Mouse (Mus musculus) urinary bladder, postnatal 10 days (tissue): ENCODE results near the gene Nupr1l.
"Not testable (repeated sequence)": the region's sequence is repeated elsewhere in the genome, so short reads cannot be mapped to it uniquely, and the experiment has no call there.

ENCODE experiments used
- DNase-seq: peaks from one replicate; pipeline ENCODE4 v3.0.0; 2022; ENCODE audit warnings: low spot score

Gene Nupr1l

GRCm38 (mm10) chr5:129918065-129918651 lies 9.8 kb downstream of the Nupr1l start:
- no peak for DNase-seq

DNA sequence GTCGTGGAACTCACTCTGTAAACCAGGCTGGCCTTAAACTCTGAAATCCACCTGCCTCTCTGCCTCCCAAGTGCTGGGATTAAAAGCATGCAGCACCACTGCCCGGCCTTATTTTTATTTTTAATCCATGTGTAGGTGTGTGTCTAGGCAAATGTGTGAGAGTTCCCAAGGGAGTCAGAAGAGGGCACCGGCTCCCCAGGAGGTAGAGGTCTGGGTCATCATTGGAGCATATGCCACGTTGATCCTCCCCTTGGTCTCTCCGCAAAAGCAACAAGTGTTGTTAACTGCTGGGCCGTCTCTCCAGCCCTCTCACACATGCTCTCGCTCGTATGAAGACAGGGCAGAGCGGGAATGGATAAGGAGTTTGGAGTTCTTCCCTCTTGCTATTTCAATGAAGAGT lies 10.4 kb downstream of the Nupr1l start:
- DNase-seq: no peak

DNA sequence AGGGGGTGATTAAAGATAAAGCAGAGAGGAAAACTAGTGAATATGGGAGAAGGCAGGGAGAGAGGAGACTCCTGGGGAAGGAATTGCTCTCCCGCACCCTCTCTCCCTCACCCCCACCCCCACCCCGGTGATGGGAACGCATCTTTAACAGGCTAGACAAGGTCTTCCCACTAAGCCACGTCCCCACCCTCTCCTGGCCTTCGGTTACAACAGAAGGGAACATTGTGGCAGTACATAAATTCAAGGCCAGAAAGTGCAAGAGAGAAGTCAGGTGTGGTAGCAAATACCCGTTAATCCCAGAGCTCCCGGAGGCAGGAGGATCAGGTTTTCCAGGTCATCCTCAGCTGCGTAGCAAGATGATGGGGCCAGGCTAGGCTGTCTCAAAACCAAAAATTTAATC lies 11.0 kb downstream of the Nupr1l start:
- DNase-seq: no peak

DNA sequence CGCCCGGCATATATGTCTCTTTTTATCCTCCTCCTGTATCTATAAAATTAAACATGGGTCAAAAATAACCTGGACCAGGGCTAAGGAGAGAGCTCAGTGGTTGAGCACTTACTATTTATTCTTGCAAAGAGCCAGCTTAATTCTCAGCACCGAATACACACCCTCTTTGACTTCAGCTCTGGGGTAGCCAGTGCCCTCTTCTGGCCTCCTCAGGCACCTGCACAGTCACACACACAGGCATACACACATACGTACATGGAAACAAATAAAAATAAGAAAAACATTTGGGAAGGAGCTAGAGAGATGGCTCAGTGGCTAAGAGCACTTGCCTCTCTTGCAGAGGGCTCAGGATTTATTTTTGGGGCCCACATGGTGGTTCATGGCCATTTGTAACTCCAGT lies 13.6 kb downstream of the Nupr1l start:
- no peak for DNase-seq

DNA sequence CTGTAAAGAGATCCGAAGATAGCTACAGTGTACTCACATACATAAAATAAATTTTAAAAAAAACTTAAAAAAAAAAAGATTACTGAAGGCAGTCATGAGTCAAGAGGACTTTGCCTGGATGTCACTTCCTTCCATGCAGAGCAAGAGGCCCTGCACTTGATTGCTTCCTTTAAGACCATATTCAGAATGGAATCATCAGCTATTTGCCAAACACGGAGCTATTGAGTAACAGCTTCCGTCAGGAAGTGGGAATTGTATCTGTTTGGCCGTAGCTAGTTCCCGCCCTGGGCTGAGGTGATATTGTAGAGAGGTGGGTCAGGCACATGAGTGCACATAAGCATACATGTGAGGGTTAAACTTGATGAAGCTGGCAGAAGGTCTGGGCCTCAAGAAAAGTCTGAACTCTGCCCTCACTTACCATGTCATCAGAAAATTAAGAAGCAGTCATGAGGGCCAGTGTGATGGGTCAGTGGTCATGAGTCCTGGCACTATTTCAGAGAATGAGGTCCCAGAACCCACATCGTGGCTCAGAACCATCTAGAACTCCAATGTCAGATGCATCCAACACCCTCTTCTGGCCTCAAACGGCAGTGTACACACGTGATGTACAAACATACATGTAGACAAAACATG lies 16.6 kb downstream of the Nupr1l start:
- no peak for DNase-seq

DNA sequence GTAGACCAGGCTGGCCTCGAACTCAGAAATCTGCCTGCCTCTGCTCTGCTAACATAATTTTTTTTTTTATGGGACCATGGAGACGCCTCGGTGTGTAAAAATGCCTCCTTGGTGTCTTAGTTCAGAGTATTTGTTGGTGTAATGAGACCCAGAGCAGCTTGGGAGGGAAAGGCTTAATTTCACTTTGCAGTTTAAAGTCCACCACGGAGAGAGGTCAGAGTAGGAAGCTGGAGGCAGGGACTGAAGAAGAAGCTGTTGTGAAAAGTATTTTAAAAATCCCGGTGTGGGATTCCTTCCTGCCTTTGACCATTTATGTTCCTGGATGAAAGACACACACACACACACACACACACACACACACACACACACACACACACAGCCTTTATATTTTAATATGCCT lies 17.6 kb downstream of the Nupr1l start:
- no peak for DNase-seq

DNA sequence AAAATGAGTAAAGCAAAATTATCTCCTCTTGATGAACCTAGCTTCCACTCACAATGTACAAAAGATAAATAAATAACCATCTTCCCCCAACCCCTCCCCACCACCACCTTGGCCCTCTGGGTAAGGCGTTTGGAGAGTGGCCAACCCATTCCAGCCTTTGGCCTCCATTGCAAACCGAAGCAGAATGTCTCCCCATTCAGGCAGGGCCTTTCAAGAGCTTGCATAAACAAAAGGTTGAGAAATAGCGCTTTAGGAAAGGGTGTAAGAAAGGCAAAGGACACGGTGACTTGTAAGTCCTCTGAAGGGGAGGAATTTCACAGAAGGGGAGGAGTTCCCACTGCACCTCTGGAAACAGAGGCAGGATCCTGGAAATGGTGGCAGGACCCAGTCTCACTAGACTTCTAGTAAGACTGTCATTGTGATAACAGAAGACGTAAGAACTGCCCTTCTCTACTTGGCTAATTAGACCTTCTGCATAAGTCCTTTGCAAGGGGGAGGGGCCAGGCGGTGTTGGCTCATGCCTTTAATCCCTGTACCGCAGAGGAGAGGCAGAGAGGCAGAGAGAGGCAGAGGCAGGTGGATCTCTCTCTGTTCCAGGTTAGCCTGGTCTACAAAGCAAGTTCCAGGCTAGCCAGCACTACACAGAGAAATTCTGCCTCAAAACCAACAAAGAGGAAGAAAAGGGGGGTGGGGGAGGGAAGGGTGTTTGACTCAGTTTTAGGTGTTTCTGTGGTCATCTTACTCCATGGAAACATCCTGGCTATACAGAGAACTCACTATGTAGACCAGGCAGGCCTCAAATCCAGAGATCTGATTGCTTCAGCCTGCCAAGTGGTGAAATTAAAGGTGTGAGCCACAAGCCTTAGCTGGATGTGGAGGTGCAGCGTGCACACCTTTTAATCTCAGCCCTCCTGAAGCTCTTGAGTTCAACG lies 21.9 kb downstream of the Nupr1l start:
- no peak for DNase-seq

DNA sequence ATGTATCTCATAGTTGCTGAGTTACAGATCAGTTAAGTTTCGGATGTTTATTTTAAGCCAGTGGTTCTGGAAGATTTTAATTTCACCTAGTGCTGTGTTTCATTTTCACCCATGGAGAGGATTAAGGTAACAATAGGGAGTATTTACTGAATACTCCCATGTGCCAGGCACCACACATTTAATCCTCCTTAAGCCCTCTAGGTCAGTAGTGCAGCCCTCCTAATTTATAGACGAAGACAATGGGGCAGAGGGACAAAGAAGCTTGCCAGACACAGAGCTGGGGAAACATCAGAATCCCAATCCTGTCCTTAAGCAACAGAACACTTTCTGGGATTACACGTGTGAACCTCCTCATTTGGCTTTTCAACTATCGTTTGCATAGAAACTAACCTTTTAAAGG lies 28.6 kb downstream of the Nupr1l start:
- DNase-seq: no peak

DNA sequence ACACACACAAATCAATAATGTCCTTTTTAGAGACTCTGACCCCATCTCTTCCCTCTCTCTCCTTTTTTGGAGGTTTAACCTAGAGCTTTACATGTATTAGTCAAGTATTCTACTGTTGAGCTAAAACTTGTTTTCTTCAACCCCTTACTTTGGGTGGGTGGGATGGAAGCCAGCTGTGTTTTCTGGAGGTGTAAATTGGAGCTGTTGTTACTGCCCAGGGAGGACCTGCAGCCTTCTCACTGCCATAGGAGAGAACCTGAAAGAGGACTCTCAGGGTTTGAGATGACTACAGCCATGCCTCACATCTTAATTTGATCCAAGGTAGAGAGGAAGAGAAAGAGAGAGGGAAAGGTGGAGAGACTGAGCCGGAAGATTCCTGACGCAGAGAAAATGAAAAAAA lies 31.9 kb downstream of the Nupr1l start:
- no peak for DNase-seq

DNA sequence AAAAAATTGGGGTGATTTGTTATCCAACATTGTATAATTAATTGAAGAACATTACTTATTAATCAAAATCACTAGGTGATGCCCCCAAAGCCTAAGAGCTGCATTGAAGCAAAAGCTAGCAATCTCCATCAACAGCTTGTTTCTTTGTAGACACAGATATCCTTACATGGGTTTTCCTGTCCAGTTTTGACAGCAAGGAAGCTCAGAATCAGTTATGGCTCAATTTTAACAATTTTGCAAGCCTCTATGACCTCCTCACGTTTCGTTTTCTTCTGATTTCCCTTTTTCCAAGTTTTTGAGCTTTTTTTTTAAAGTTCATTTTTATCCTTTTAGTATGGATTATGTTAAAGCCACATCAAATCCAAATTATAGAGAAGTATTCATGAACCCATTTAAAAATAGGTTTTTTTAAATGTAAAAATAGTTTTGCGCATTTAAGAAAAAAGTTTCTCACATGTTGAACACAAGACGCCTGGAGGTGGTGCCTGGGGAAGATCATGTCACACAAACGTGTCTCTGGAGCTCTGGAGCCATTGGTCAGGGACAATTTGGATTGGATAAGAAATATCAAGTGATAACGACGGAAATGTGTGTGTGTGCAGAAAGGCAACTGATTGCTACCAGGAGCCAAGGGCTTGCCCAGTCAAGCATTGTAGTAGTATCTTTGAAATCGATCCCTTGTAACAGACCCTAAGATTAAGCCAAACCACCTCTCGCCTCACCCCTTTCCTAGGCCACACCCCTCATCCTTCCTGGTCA lies 32.6 kb downstream of the Nupr1l start:
- DNase-seq: no peak

DNA sequence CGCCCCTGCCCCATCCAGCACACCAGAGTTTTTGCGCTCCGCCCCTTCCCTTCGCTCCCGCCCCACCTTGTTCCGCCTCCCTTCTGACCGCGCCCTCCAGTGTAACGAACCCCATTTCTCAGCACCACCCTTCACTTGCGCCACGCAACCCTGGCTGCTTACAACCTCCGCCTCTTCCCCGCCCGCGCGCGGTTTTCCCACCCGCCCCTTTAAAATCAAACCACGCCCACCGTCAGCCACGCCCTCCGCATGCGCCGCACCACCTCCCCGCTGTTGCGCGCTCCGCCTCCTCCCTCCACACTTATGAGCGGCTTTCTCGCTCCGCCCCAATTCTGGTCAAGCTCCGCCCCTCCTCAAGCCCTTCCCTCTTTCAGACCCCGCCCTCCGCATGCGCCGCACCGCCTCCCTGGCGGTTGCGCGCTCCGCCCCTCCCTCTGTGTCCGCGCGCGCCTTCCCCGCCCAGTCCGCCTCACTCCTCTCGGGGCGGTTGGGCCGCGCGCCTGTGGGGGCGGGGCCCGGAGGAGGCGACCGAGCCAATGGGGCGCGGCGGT lies 33.2 kb downstream of the Nupr1l start, which contains the start of gene Vkorc1l1:
Vkorc1l1 (plus strand) TSS at position 476 of the 551 bp plus-strand sequence.
- peak; percentile 97 for DNase-seq

DNA sequence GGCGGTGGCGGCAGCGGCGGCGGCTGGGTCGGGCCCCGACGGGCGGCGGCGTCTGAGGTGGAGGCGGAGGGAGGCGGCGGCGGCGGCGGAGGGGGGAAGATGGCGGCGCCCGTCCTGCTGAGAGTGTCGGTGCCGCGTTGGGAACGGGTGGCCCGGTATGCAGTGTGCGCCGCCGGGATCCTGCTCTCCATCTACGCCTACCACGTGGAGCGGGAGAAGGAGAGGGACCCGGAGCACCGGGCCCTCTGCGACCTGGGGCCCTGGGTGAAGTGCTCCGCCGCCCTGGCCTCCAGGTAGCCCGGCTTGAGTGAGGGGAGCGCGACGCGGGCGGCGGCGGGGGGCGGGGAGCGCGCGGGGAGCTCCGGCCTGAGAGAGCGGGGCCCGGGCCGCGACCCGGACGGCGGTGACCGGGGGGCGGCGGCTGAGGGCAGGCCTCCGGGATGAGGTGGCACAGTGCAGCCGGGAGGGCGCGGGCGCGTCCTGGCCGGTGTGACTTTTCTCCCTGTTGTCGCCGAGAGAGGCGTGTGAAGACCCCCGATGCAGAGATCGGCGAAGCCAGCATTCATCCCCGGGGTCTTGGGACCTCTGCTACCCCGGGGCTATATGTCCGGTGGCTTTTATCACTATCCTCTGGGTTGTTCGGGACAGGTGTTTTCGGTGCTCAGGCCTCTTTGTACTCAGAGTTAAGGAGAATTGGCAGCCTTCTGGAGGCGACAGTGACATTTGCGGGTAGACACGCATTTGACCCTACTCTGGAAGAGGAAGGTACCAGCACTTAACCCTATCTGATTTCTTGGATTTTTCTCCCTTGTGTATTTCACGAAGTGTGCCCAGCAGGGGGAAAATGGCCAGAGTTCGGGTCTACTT lies 34.0 kb downstream of the Nupr1l start:
- DNase-seq: not testable (repeated sequence)

GRCm38 (mm10) chr5:129943402-129943801 lies 35.1 kb downstream of the Nupr1l start:
- DNase-seq: no peak

- DNase-seq: no peak
Observed at GRCm38 (mm10) chr5:129947528-129948033, 39.2 kb downstream of the Nupr1l start.

GRCm38 (mm10) chr5:129952143-129952542 lies 43.8 kb downstream of the Nupr1l start:
- no peak for DNase-seq

DNA sequence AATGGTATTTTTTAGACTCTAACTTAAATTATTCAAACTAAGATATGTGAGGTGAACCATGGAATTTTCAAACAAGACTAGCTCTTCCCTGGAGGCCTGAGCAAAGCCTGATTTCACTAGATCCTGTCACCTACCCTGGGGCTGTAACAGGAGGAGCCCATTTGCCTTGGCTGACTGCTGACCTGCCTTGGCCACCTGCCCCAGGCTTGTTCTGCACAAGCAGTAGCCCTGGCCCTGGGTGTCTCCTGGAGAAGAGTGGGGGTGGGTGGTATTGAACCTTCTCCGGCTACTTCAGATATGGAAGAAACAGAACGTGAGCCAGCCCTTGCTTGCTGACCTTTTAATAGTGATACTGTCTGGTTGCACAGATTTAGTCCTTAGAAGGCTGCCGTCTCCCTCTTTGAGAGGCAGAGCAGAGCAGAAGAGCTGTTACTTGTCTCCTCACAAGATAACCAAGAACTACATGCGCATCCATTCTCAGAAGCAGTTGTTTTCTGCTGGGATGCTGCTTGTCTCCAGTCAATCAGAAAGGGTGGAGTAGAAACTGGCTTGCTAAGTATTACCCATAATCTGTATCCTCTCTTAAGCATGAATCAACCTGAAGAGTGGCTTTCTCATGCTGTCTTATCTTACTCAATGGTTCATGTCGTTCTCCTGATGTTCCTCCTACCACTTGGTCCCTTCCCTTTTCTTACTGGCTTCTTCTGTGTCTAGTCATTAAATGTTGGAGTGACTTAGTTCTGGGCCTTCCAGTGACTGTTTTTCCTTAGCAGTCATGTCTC lies 46.3 kb downstream of the Nupr1l start:
- DNase-seq: no peak

DNA sequence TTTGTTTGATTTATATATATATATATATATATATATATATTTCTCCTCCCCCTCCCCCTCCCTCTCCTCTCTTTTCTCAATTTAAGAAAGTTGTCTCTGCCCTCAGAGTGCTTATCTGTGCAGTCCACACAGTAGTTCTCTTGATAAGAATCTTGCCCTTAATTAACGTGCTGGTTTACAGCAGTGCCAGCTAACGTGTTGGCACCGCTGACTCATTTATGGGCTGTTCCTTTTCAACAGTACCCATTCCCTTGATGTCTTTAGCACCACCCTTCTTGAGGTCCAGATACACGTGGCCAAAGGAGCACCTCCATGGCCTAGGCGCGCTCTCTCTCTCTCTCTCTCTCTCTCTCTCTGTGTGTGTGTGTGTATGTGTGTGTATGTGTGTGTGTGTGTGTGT lies 47.5 kb downstream of the Nupr1l start:
- DNase-seq: no peak

- no peak for DNase-seq
Observed at GRCm38 (mm10) chr5:129963224-129963623, 54.9 kb downstream of the Nupr1l start.
